Mouse (Mus musculus) MEL (cell line): Measurements from ENCODE around the gene Tank. TPM values are rescaled to one million over a fixed set of nuclear protein-coding genes. Genes with fewer than 3 reads are reported as not detected.
A peak's percentile ranks its signal among the peaks of the same experiment; 100 is the strongest.

ENCODE experiments used
- DNase-seq: peaks from one replicate; pipeline ENCODE4 v3.0.0; 2011; ENCODE audit warnings: low read depth, low spot score
- H3K27ac ChIP-seq: 2 replicates; pipeline ENCODE4 v1.5.1; 2012; ENCODE audit warnings: low read depth, mild to moderate bottlenecking, control low read depth, low read length, moderate library complexity; ENCODE audit not compliant: control insufficient read depth
- H3K27me3 ChIP-seq, 2 experiments: fragments of 150-350 bp in 1 of 2; sonication (generic) in 1 of 2; 2 replicates each; pipeline ENCODE4 v1.6.1; 2012; ENCODE audit warnings: low read length in 2 of 2, mild to moderate bottlenecking in 2 of 2, improper control_type of control experiment in 1 of 2, moderate library complexity in 1 of 2; ENCODE audit not compliant: insufficient read depth in 2 of 2, control insufficient read depth in 1 of 2
- H3K36me3 ChIP-seq, 2 experiments: 2 replicates each; pipeline ENCODE4 v1.6.1; 2012 to 2014; ENCODE audit warnings: low read length in 2 of 2, improper control_type of control experiment in 1 of 2, inconsistent platforms in 1 of 2, mild to moderate bottlenecking in 1 of 2; ENCODE audit not compliant: insufficient read depth in 2 of 2, control insufficient read depth in 1 of 2
- H3K4me1 ChIP-seq, 2 experiments: fragments of 150-350 bp in 1 of 2; sonication (generic) in 1 of 2; 2 replicates each; pipeline ENCODE4 v1.6.1; 2012; ENCODE audit warnings: low read length in 2 of 2, improper control_type of control experiment in 1 of 2, mild to moderate bottlenecking in 1 of 2; ENCODE audit not compliant: insufficient read depth in 2 of 2, control insufficient read depth in 1 of 2
- H3K4me3 ChIP-seq, 2 experiments: fragments of 150-350 bp in 1 of 2; sonication (generic) in 1 of 2; 2 replicates each; pipeline ENCODE4 v1.5.1; 2012; ENCODE audit warnings: low read depth in 2 of 2, low read length in 2 of 2, mild to moderate bottlenecking in 2 of 2, moderate library complexity in 2 of 2, control low read depth in 1 of 2, improper control_type of control experiment in 1 of 2; ENCODE audit not compliant: control insufficient read depth in 1 of 2, insufficient read depth in 1 of 2
- H3K79me2 ChIP-seq: 2 replicates; pipeline ENCODE4 v1.6.1; 2012; ENCODE audit warnings: mild to moderate bottlenecking, low read length, moderate library complexity; ENCODE audit not compliant: control insufficient read depth, poor library complexity, insufficient read depth
- H3K9ac ChIP-seq: 2 replicates; pipeline ENCODE4 v1.6.1; 2012; ENCODE audit warnings: low read depth, mild to moderate bottlenecking, control low read depth, low read length, moderate library complexity; ENCODE audit not compliant: control insufficient read depth, poor library complexity, severe bottlenecking
- H3K9me3 ChIP-seq: fragments of 150-350 bp; sonication (generic); replicated peaks from 2 replicates; pipeline ENCODE4 v1.6.1; 2012; ENCODE audit warnings: mild to moderate bottlenecking, low read length, improper control_type of control experiment, moderate library complexity; ENCODE audit not compliant: insufficient read depth
- CHD1 ChIP-seq: IDR thresholded peaks from 2 replicates; pipeline ENCODE4 v1.6.1; 2012; ENCODE audit warnings: low read depth, mild to moderate bottlenecking, inconsistent platforms, low read length, improper control_type of control experiment
- CHD2 ChIP-seq: IDR thresholded peaks from 2 replicates; pipeline ENCODE4 v1.6.1; 2011; ENCODE audit warnings: low read length, improper control_type of control experiment
- CTCF ChIP-seq, 3 experiments: IDR thresholded peaks in 2 of 3; conservative IDR thresholded peaks in 1 of 3; 2 replicates each; pipeline ENCODE4 v1.5.1; 2011 to 2012; ENCODE audit warnings: low read length in 3 of 3, low read depth in 2 of 3, mild to moderate bottlenecking in 2 of 3, improper control_type of control experiment in 1 of 3, inconsistent platforms in 1 of 3, mixed read lengths in 1 of 3, moderate library complexity in 1 of 3; ENCODE audit not compliant: control insufficient read depth in 1 of 3, insufficient read depth in 1 of 3, poor library complexity in 1 of 3, severe bottlenecking in 1 of 3
- ETS1 ChIP-seq: IDR thresholded peaks from 2 replicates; pipeline ENCODE4 v1.6.1; 2012; ENCODE audit warnings: low read depth, mild to moderate bottlenecking, inconsistent platforms, low read length, improper control_type of control experiment, moderate library complexity
- MAFK ChIP-seq: IDR thresholded peaks from 2 replicates; pipeline ENCODE4 v1.6.1; 2011; ENCODE audit warnings: low read depth, mild to moderate bottlenecking, low read length, improper control_type of control experiment, borderline replicate concordance
- MYB ChIP-seq: IDR thresholded peaks from 2 replicates; pipeline ENCODE4 v1.6.1; 2011; ENCODE audit warnings: mild to moderate bottlenecking, low read depth, low read length, improper control_type of control experiment
- POLR2A ChIP-seq, 2 experiments: IDR thresholded peaks; 2 replicates each; pipeline ENCODE4 v1.6.1; 2011 to 2012; ENCODE audit warnings: low read length in 2 of 2, mild to moderate bottlenecking in 2 of 2, control low read depth in 1 of 2, improper control_type of control experiment in 1 of 2, low read depth in 1 of 2, moderate library complexity in 1 of 2; ENCODE audit not compliant: control insufficient read depth in 1 of 2, insufficient read depth in 1 of 2, poor library complexity in 1 of 2
- POLR2AphosphoS5 ChIP-seq: IDR thresholded peaks from 2 replicates; pipeline ENCODE4 v1.6.1; 2012; ENCODE audit warnings: low read depth, borderline replicate concordance, mild to moderate bottlenecking, inconsistent platforms, low read length, moderate library complexity, mixed read lengths
- RAD21 ChIP-seq: IDR thresholded peaks from 2 replicates; pipeline ENCODE4 v1.6.1; 2011; ENCODE audit warnings: mild to moderate bottlenecking, low read depth, low read length, improper control_type of control experiment
- SIN3A ChIP-seq: IDR thresholded peaks from 2 replicates; pipeline ENCODE4 v1.6.1; 2012; ENCODE audit warnings: low read length, improper control_type of control experiment, inconsistent platforms
- SMC3 ChIP-seq: IDR thresholded peaks from 2 replicates; pipeline ENCODE4 v1.6.1; 2011; ENCODE audit warnings: low read depth, low read length, improper control_type of control experiment
- TCF12 ChIP-seq: IDR thresholded peaks from 2 replicates; pipeline ENCODE4 v1.6.1; 2014; ENCODE audit warnings: low read depth, mild to moderate bottlenecking, inconsistent platforms, low read length, improper control_type of control experiment, moderate library complexity
- UBTF ChIP-seq: IDR thresholded peaks from 2 replicates; pipeline ENCODE4 v1.6.1; 2012; ENCODE audit warnings: low read depth, mild to moderate bottlenecking, inconsistent platforms, low read length, improper control_type of control experiment, moderate library complexity, borderline replicate concordance; ENCODE audit not compliant: insufficient read depth
- USF1 ChIP-seq: IDR thresholded peaks from 2 replicates; pipeline ENCODE4 v1.6.1; 2014; ENCODE audit warnings: low read depth, mild to moderate bottlenecking, inconsistent platforms, low read length, improper control_type of control experiment, moderate library complexity
- USF2 ChIP-seq, 2 experiments: IDR thresholded peaks; 2 replicates each; pipeline ENCODE4 v1.6.1; 2011 to 2012; ENCODE audit warnings: improper control_type of control experiment in 2 of 2, low read length in 2 of 2, borderline replicate concordance in 1 of 2, inconsistent platforms in 1 of 2, low read depth in 1 of 2, mild to moderate bottlenecking in 1 of 2; ENCODE audit not compliant: insufficient read depth in 1 of 2
- ZC3H11A ChIP-seq: IDR thresholded peaks from 2 replicates; pipeline ENCODE4 v1.6.1; 2012; ENCODE audit warnings: low read depth, mild to moderate bottlenecking, inconsistent platforms, low read length, improper control_type of control experiment
- polyA plus RNA-seq, 2 experiments: library from polyadenylated mRNA; stranded (reverse) in 1 of 2; unstranded in 1 of 2; fragments of >175 nt in 1 of 2; fragments of >200 nt in 1 of 2; gene quantifications; 2 replicates each; pipeline versions ENCODE4 v1.2.1 to v1.2.4; 2012; ENCODE audit warnings: low replicate concordance in 2 of 2, low read depth in 1 of 2; ENCODE audit not compliant: insufficient read length in 2 of 2, insufficient read depth in 1 of 2, missing spikeins in 1 of 2
- total RNA-seq: library from RNA; depleted of rRNA; stranded (reverse); fragments of 300-350 nt; gene quantifications from 2 replicates; pipeline ENCODE4 v1.2.3, GENCODE M21; 2012

Tank gene
- total and polyA plus RNA-seq, 3 experiments = 27.0 to 96.7 (median 27.4) TPM

DNA sequence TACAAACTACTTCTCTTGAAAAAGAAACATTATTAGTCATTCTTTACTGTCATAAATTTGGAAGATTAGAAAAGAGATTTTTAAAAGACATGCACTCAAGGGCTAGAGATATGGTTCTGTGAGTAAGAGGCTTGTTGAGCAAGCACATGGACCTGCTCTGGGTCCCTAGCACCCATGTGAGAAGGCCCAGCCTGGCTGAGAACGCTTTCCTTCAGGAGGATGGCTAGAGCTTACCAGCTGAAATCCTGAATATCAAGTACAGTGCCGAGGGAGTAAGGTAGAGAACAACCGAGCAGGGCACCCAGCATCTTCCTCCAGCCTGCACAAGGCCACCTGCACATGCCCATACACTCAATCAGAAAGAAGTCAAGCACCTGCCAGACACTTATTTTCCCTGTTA lies 25.1 kb downstream of the Tank start:
- Histone ChIP-seq H3K27me3 (no peaks in the 10 kb centered on the region), H3K4me1 (peaks cover 5 to 7% of the 10 kb centered on the region in 2 experiments; a peak in 3 of 4 replicates), H3K79me2 (peaks cover 21% of the 10 kb centered on the region)
- no peak for DNase-seq
- TF ChIP-seq TCF12 (no peak), CHD1 (no peak), SMC3 (no peak), MYB (no peak), CTCF (IDR thresholded peaks at IDR 0.05 in 2 of 3, conservative IDR thresholded peaks at IDR 0.05 in 1 of 3; ENCODE audit: control insufficient read depth in 1 of 3, insufficient read depth in 1 of 3, low read depth in 2 of 3, low read length in 3 of 3, poor library complexity in 1 of 3, severe bottlenecking in 1 of 3) (no peak), USF1 (no peak)
- TF ChIP-seq, all 39 proteins: peak for 0
- peaks cover 4 to 21% of the 10 kb centered on the region in 2 experiments for H3K36me3 ChIP-seq
- no peak overlapping the region for H3K27ac ChIP-seq
- H3K9ac ChIP-seq = no peak overlapping the region
- no peak overlapping the region for H3K4me3 ChIP-seq
- H3K9me3 ChIP-seq = no peaks in the 10 kb centered on the region

DNA sequence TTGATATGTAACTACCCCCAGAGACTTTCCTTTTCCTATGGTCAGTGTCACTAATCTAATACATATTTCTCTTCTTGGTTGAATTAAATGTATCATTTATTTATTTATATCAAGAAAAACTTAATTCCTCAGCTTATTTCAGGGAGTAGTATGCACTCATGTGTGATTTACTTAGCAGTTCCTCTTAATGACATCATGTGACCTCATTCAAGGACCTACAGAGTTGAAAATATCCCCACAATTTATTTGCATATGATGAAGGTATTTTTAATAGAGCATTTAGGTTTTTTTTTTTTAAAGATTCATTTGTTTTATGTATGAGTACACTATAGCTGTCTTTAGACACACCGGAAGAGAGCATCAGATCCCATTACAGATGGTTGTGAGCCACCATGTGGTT lies 28.6 kb downstream of the Tank start:
- no peak for DNase-seq
- peak; percentile 61; the same call in 1 of the 2 replicates for TF ChIP-seq USF1
- TF ChIP-seq POLR2AphosphoS5 = no peak
- TF ChIP-seq SIN3A = no peak
- no peak for TF ChIP-seq MAFK
- 0 out of 4 replicates have a peak, but pooled peaks of 1 of the 2 experiments have one; percentile 13 for TF ChIP-seq USF2 (IDR thresholded peaks at IDR 0.05; ENCODE audit: borderline replicate concordance in 1 of 2, insufficient read depth in 1 of 2, low read depth in 1 of 2, low read length in 2 of 2)
- no peak for TF ChIP-seq POLR2A (IDR thresholded peaks at IDR 0.05; ENCODE audit: control insufficient read depth in 1 of 2, insufficient read depth in 1 of 2, low read depth in 1 of 2, low read length in 2 of 2, poor library complexity in 1 of 2)
- no peak for TF ChIP-seq CHD2
- no peak for TF ChIP-seq RAD21
- TF ChIP-seq MYB = no peak
- TF ChIP-seq ZC3H11A = no peak
- no peak for TF ChIP-seq ETS1
- no peak for TF ChIP-seq UBTF
- Histone ChIP-seq H3K27ac (no peak overlapping the region), H3K27me3 (no peaks in the 10 kb centered on the region), H3K9ac (no peak overlapping the region), H3K9me3 (no peaks in the 10 kb centered on the region), H3K36me3 (peaks cover 0 to 6% of the 10 kb centered on the region in 2 experiments), H3K4me1 (no peaks in the 10 kb centered on the region), H3K4me3 (no peak overlapping the region), H3K79me2 (peaks cover 14% of the 10 kb centered on the region; the same call in 1 of the 2 replicates)
